Mouse (Mus musculus) neutrophil, adult 65 days (primary cell): ENCODE data around the gene Znrf4. TPM values are rescaled to one million over a fixed set of nuclear protein-coding genes. Genes with fewer than 3 reads are reported as not detected.

Experiments used
- total RNA-seq: library from RNA; stranded (reverse); gene quantifications from 2 replicates; pipeline ENCODE4 v1.2.4, GENCODE M21; 2023

Znrf4 gene
- total RNA-seq: not detected in 2 replicates

DNA sequence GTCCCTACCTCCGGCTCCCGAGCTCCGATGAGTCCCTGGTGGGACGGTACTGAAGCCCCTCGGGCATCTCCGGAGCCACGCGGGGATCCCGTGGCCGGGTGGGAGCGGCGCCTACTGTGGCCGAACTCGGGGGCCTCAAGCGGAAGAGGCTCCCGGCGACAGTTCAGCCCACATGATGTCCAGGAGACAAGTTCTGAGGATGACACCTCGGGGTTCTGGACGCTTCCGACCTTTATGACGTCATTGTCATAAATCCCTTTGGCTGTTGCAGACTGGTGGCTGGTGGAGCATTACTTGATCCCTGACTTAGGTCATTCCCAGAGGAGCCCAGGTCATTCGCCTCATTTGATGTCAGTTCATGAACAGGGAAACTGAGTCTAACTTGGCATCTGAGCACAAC, at the start of gene Znrf4:
Gene Znrf4 (minus strand): TSS at position 122 of the 400 bp plus-strand sequence.

DNA sequence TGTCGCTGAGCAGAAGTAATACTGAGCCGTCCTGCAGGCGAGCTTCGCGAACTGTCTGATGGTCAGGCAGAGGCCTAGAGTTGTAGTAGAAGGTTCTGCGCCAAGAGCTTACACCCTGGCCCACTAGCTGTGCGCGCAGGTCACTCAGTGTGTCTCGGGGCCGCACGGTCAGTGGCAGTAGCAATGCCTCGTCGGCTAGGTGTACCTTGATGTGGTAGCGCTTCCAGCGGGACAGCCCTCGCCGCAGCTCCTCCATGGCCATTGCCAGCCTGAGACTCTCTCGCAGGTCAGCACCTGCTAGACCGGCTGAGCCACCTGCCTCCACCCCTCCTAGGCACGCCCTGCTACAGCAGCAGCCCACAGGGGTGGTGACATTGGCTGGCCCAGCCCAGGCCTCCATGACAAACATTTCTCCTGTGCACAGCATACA, 41.9 kb upstream of the Znrf4 start, which contains the start of gene Gm20219:
Gene Gm20219 (minus strand): TSS at position 266 of the 430 bp plus-strand sequence.

DNA sequence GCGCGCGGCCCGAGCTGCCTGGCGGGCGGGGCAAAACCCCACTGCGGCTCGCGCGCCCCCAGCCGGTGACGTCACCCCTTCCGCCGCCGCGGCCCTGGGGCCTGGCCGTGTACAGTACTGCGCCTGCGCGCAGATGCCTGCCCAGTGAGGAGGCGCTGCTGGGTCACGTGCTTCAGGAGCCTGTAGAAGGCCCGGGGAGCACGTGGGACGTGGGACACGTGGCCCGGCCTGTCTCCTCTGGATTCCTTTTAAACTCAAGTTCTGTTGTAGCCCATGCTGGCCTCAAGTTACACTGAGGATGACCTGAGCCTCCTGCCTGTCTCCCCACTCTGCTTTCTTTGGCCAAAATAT, 35.9 kb downstream of the Znrf4 start, which contains the start of gene Ptprs:
Gene Ptprs (minus strand): TSS at position 82 of the 351 bp plus-strand sequence.

Other genes with a start within 250 kb of the Znrf4 start
- 11.1 and 13.8 TPM in 2 replicates for gene Ticam1, start 235.6 kb downstream of the Znrf4 start, total RNA-seq
- 38.7 and 42.7 TPM in 2 replicates for gene Plin3, start 219.6 kb downstream of the Znrf4 start, total RNA-seq
- gene Arrdc5, start 212.1 kb downstream of the Znrf4 start, total RNA-seq: not detected in 2 replicates
- 92.2 and 99.1 TPM in 2 replicates for gene Uhrf1, start 209.1 kb downstream of the Znrf4 start, total RNA-seq
- 15.9 and 22.0 TPM in 2 replicates for gene Kdm4b, start 186.4 kb downstream of the Znrf4 start, total RNA-seq
- gene Ptprs, start 35.9 kb downstream of the Znrf4 start, total RNA-seq: 14.9 and 20.6 TPM in 2 replicates
- 6.4 and 8.6 TPM in 2 replicates for gene Gm20219, start 42.0 kb upstream of the Znrf4 start, total RNA-seq
- gene Safb2, start 72.2 kb upstream of the Znrf4 start, total RNA-seq: 354 and 536 TPM in 2 replicates
- 163 and 266 TPM in 2 replicates for gene Safb, start 72.4 kb upstream of the Znrf4 start, total RNA-seq
- gene 2410015M20Rik, start 97.3 kb upstream of the Znrf4 start, total RNA-seq: 34.1 and 47.2 TPM in 2 replicates
- 138 and 292 TPM in 2 replicates for gene Rpl36, start 101.0 kb upstream of the Znrf4 start, total RNA-seq
- gene Lonp1, start 114.5 kb upstream of the Znrf4 start, total RNA-seq: 18.7 and 28.1 TPM in 2 replicates
- gene Catsperd, start 115.7 kb upstream of the Znrf4 start, total RNA-seq: 3.3 and 4.5 TPM in 2 replicates
- gene Ranbp3, start 160.9 kb upstream of the Znrf4 start, total RNA-seq: 49.4 and 62.2 TPM in 2 replicates
- gene Ndufa11, start 205.3 kb upstream of the Znrf4 start, total RNA-seq: 27.1 and 42.7 TPM in 2 replicates
- gene Vmac, start 205.6 kb upstream of the Znrf4 start, total RNA-seq: 1.1 and 1.7 TPM in 2 replicates
- gene Nrtn, start 245.1 kb upstream of the Znrf4 start, total RNA-seq: not detected in 2 replicates